Mouse (Mus musculus): Measurements from ENCODE around the gene Gm17018.

GRCm38 (mm10) chr19:45589761-45590160, 29.3 kb downstream of the Gm17018 start:
- TF ChIP-seq USF1 (IDR thresholded peaks at IDR 0.05; ENCODE audit: low read depth) = no peak
- no peak for TF ChIP-seq MYOD1 (IDR thresholded peaks at IDR 0.05; ENCODE audit: control insufficient read depth, insufficient read length, low read depth)
- TF ChIP-seq CTCF (IDR thresholded peaks at IDR 0.05; ENCODE audit: control insufficient read depth, insufficient read depth, insufficient read length) = no peak

Data from C2C12 (cell line).